Mouse (Mus musculus) MEL (cell line): Measurements from ENCODE around the gene Mog.

ENCODE experiments used
- CTCF ChIP-seq, 3 experiments: IDR thresholded peaks in 2 of 3; conservative IDR thresholded peaks in 1 of 3; 2 replicates each; pipeline ENCODE4 v1.5.1; 2011 to 2012; ENCODE audit warnings: low read length in 3 of 3, low read depth in 2 of 3, mild to moderate bottlenecking in 2 of 3, improper control_type of control experiment in 1 of 3, inconsistent platforms in 1 of 3, mixed read lengths in 1 of 3, moderate library complexity in 1 of 3; ENCODE audit not compliant: control insufficient read depth in 1 of 3, insufficient read depth in 1 of 3, poor library complexity in 1 of 3, severe bottlenecking in 1 of 3
- E2F4 ChIP-seq: IDR thresholded peaks from 2 replicates; pipeline ENCODE4 v1.6.1; 2011; ENCODE audit warnings: low read depth, low read length, improper control_type of control experiment, borderline replicate concordance
- ELF1 ChIP-seq: IDR thresholded peaks from 2 replicates; pipeline ENCODE4 v1.6.1; 2014; ENCODE audit warnings: low read depth, mild to moderate bottlenecking, inconsistent platforms, low read length, improper control_type of control experiment, moderate library complexity
- GABPA ChIP-seq: IDR thresholded peaks from 2 replicates; pipeline ENCODE4 v1.6.1; 2012; ENCODE audit warnings: low read depth, mild to moderate bottlenecking, inconsistent platforms, low read length, improper control_type of control experiment, moderate library complexity
- MYC ChIP-seq: IDR thresholded peaks from 2 replicates; pipeline ENCODE4 v1.6.1; 2011; ENCODE audit warnings: low read depth, mild to moderate bottlenecking, low read length, improper control_type of control experiment, moderate library complexity
- NELFE ChIP-seq: IDR thresholded peaks from 2 replicates; pipeline ENCODE4 v1.6.1; 2011; ENCODE audit warnings: low read depth, low read length, improper control_type of control experiment
- POLR2A ChIP-seq, 2 experiments: IDR thresholded peaks; 2 replicates each; pipeline ENCODE4 v1.6.1; 2011 to 2012; ENCODE audit warnings: low read length in 2 of 2, mild to moderate bottlenecking in 2 of 2, control low read depth in 1 of 2, improper control_type of control experiment in 1 of 2, low read depth in 1 of 2, moderate library complexity in 1 of 2; ENCODE audit not compliant: control insufficient read depth in 1 of 2, insufficient read depth in 1 of 2, poor library complexity in 1 of 2
- POLR2AphosphoS5 ChIP-seq: IDR thresholded peaks from 2 replicates; pipeline ENCODE4 v1.6.1; 2012; ENCODE audit warnings: low read depth, borderline replicate concordance, mild to moderate bottlenecking, inconsistent platforms, low read length, moderate library complexity, mixed read lengths
- USF1 ChIP-seq: IDR thresholded peaks from 2 replicates; pipeline ENCODE4 v1.6.1; 2014; ENCODE audit warnings: low read depth, mild to moderate bottlenecking, inconsistent platforms, low read length, improper control_type of control experiment, moderate library complexity
- ZNF384 ChIP-seq: IDR thresholded peaks from 2 replicates; pipeline ENCODE4 v1.6.1; 2012; ENCODE audit warnings: low read depth, mild to moderate bottlenecking, inconsistent platforms, low read length, improper control_type of control experiment

GRCm38 (mm10) chr17:37029162-37029561 lies 6.0 kb upstream of the Mog start:
- no peak for TF ChIP-seq ZNF384
- TF ChIP-seq CTCF (IDR thresholded peaks at IDR 0.05 in 2 of 3, conservative IDR thresholded peaks at IDR 0.05 in 1 of 3; ENCODE audit: control insufficient read depth in 1 of 3, insufficient read depth in 1 of 3, low read depth in 2 of 3, low read length in 3 of 3, poor library complexity in 1 of 3, severe bottlenecking in 1 of 3), result no peak
- no peak for TF ChIP-seq POLR2AphosphoS5
- no peak for TF ChIP-seq GABPA
- no peak for TF ChIP-seq E2F4
- TF ChIP-seq ELF1, result no peak
- TF ChIP-seq POLR2A (IDR thresholded peaks at IDR 0.05; ENCODE audit: control insufficient read depth in 1 of 2, insufficient read depth in 1 of 2, low read depth in 1 of 2, low read length in 2 of 2, poor library complexity in 1 of 2), result no peak
- no peak for TF ChIP-seq NELFE
- TF ChIP-seq USF1, result no peak
- no peak for TF ChIP-seq MYC
